Mouse (Mus musculus) midbrain, embryonic 15.5 days (tissue): ENCODE data around the gene Myrfl. TPM values are rescaled to one million over a fixed set of nuclear protein-coding genes. Genes with fewer than 3 reads are reported as not detected.
A peak's percentile ranks its signal among the peaks of the same experiment; 100 is the strongest.

Source experiments
- ATAC-seq: fragments of 200-750 bp; cut with Nextera tagmentation; replicated peaks from 2 replicates; pipeline ENCODE4 v1.8.0; 2017; ENCODE audit warnings: moderate TSS enrichment
- H3K27ac ChIP-seq: fragments of 300-500 bp; sonication (generic); 2 replicates; pipeline ENCODE4 v1.5.1; 2015; ENCODE audit warnings: mild to moderate bottlenecking, inconsistent platforms
- H3K27me3 ChIP-seq: fragments of 300-500 bp; sonication (generic); replicated peaks from 2 replicates; pipeline ENCODE4 v1.6.1; 2015; ENCODE audit warnings: inconsistent platforms
- H3K36me3 ChIP-seq: fragments of 300-500 bp; sonication (generic); replicated peaks from 2 replicates; pipeline ENCODE4 v1.6.1; 2015; ENCODE audit warnings: inconsistent platforms
- H3K4me1 ChIP-seq: fragments of 300-500 bp; sonication (generic); 2 replicates; pipeline ENCODE4 v1.6.1; 2015; ENCODE audit warnings: inconsistent platforms
- H3K4me2 ChIP-seq: fragments of 300-500 bp; sonication (generic); 2 replicates; pipeline ENCODE4 v1.6.1; 2015; ENCODE audit warnings: inconsistent platforms, mild to moderate bottlenecking, moderate library complexity
- H3K4me3 ChIP-seq: fragments of 300-500 bp; sonication (generic); 2 replicates; pipeline ENCODE4 v1.5.1; 2015; ENCODE audit warnings: mild to moderate bottlenecking, inconsistent platforms
- H3K9ac ChIP-seq: fragments of 300-500 bp; sonication (generic); 2 replicates; pipeline ENCODE4 v1.6.1; 2015; ENCODE audit warnings: mild to moderate bottlenecking, inconsistent platforms
- H3K9me3 ChIP-seq: fragments of 300-500 bp; sonication (generic); 2 replicates; pipeline ENCODE4 v1.6.1; 2016; ENCODE audit warnings: inconsistent platforms
- WGBS: fragments of 180-500 bp; shearing (Covaris S2); methylation state at CpG from one replicate; pipeline ENCODE4 v1.1.7; 2015; ENCODE audit warnings: mixed read lengths; 5-methylcytosine and 5-hydroxymethylcytosine counted together
- polyA plus RNA-seq: library from polyadenylated mRNA; unstranded; fragments of >200 nt; fragmentation: Nextera tagmentation; extraction: Ambion mirVana; gene quantifications from 2 replicates; pipeline ENCODE4 v1.2.1, GENCODE M21; 2015

The Myrfl gene
- polyA plus RNA-seq, 1 experiment from 2014 or later: 0.10 TPM

DNA sequence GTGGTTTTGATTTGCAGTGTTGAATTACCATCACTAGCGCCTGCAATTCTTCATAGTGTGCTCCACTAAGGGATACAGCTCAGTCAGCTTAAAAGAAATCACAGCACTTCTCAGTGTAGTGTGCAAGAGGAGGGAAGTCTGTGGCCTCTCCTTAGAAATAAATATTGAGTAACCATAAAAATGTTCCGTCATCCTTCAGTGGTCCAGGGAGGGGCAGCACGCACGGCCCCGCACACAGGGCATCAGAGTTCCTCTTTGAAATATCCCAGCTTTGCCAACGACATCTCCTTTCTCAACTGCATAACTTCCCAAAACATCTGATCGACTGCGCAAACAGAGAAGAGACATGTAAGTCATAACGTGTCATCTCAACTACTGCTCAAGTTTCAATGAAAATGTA is 10.1 kb upstream of the Myrfl start:
- Histone ChIP-seq H3K4me1 (no peaks in the 10 kb centered on the region), H3K9me3 (no peaks in the 10 kb centered on the region), H3K4me3 (no peak overlapping the region), H3K9ac (no peak overlapping the region), H3K36me3 (peaks cover 17% of the 10 kb centered on the region), H3K4me2 (no peak overlapping the region), H3K27ac (no peak overlapping the region), H3K27me3 (no peaks in the 10 kb centered on the region)
- 95% methylated on average over 9 of the region's 9 CpGs for WGBS
- no peak for ATAC-seq

DNA sequence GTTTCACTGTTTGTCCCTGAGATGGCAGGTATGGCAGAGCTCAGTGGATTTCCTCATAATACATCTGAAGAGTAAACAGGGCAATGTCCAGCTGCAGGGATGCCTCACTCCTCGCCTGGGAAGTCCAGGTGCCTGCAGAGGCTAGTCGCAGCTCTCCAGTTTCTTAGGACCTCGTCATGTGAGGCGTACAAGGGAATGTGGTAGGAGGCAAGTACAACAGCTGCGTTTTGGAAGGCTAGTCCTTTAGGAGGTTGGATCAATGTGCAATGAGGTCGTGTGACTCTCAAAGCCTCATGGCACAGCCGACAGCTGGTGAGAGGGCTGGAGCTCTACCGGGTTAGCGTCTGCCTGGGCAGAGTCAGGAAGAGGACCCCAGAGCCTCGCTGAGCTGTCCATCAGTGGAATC is 7.8 kb upstream of the Myrfl start:
- H3K4me3 ChIP-seq: no peak overlapping the region
- no peak overlapping the region for H3K27ac ChIP-seq
- H3K27me3 ChIP-seq: no peaks in the 10 kb centered on the region
- ATAC-seq: no peak
- H3K4me2 ChIP-seq: no peak overlapping the region
- no peaks in the 10 kb centered on the region for H3K9me3 ChIP-seq
- peaks cover 11% of the 10 kb centered on the region for H3K36me3 ChIP-seq
- 87% methylated on average over 10 of the region's 10 CpGs for WGBS
- no peaks in the 10 kb centered on the region for H3K4me1 ChIP-seq
- H3K9ac ChIP-seq: no peak overlapping the region

DNA sequence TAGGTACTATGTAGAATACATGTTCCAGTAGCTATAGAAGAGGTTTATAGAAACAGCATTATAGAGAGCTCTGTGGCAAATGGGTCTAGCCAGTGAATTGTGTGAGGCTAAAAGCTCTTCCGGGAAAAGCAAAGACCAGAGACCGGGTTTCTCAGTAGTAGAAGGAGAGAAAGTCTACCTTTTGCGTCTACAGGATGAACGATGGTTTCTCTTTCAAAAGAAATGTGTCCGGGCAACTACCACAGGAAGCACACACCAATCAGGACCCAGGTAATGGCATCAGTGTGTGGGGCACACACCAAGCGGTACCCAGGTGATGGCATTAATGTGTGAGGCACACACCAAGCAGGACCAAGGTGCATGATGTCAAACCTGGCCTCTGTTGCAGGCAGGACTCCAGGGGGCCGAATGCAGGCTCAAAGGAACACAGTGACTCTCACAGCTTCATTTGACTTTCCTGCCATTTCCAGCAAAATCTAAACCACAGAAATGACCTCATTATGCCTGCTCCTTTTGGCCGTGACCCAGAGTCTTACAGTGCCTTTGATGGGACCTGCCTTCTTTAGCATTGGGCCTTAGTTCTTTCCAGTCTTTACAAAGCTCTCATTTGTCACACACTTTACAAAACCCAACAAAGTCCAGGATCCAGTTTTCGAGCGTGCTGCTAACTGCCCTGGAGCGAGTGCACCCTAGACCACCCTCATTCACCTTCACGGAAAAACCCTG is 1.4 kb downstream of the Myrfl start:
- Histone ChIP-seq H3K27ac (no peak overlapping the region), H3K9ac (no peak overlapping the region), H3K4me3 (no peak overlapping the region), H3K4me1 (no peaks in the 10 kb centered on the region), H3K27me3 (no peaks in the 10 kb centered on the region), H3K9me3 (no peaks in the 10 kb centered on the region), H3K36me3 (no peaks in the 10 kb centered on the region), H3K4me2 (no peak overlapping the region)
- WGBS: 88% methylated on average over 12 of the region's 12 CpGs
- ATAC-seq: no peak

GRCm38 (mm10) chr10:116894540-116894939 is 2.2 kb downstream of the Myrfl start:
- Histone ChIP-seq H3K36me3 (no peaks in the 10 kb centered on the region), H3K4me2 (no peak overlapping the region), H3K4me1 (no peaks in the 10 kb centered on the region), H3K9me3 (no peaks in the 10 kb centered on the region), H3K27ac (no peak overlapping the region), H3K9ac (no peak overlapping the region), H3K27me3 (no peaks in the 10 kb centered on the region), H3K4me3 (no peak overlapping the region)
- 75% methylated on average over 6 of the region's 6 CpGs for WGBS
- ATAC-seq: no peak

DNA sequence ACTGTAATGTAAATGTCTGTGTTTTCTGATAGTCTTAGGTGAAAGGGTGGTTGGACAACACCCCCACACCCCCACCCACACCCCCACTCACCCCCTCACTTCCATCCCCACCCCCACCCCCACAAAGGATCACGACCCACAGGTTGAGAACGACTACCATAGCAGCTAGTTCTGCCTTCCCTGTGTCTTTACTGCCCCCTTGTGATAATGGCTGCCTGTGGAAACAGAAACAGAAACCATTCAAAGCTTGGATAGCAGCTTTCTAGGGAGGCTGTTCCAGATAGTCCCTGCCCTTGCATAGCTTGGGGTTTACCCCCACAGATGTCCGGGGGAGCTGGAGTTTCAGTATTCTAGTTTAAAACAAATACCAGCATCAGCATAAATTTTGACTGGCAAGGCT is 3.0 kb downstream of the Myrfl start:
- no peak overlapping the region for H3K27ac ChIP-seq
- 21% methylated on average over 3 of the region's 3 CpGs for WGBS
- no peak for ATAC-seq
- no peaks in the 10 kb centered on the region for H3K27me3 ChIP-seq
- no peaks in the 10 kb centered on the region for H3K9me3 ChIP-seq
- no peak overlapping the region for H3K4me2 ChIP-seq
- H3K4me1 ChIP-seq: no peaks in the 10 kb centered on the region
- no peak overlapping the region for H3K9ac ChIP-seq
- no peaks in the 10 kb centered on the region for H3K36me3 ChIP-seq
- H3K4me3 ChIP-seq: no peak overlapping the region

- no peaks in the 10 kb centered on the region for H3K4me1 ChIP-seq
- no peaks in the 10 kb centered on the region for H3K9me3 ChIP-seq
- H3K27ac ChIP-seq: no peak overlapping the region
- WGBS: 36% methylated on average over 5 of the region's 5 CpGs
- no peaks in the 10 kb centered on the region for H3K36me3 ChIP-seq
- peak; percentile 67 for ATAC-seq
- no peak overlapping the region for H3K4me3 ChIP-seq
- H3K27me3 ChIP-seq: no peaks in the 10 kb centered on the region
- H3K4me2 ChIP-seq: no peak overlapping the region
- H3K9ac ChIP-seq: no peak overlapping the region
These were observed 6.1 kb downstream of the Myrfl start for GRCm38 (mm10) chr10:116890587-116890986.

GRCm38 (mm10) chr10:116884552-116884951 is 12.2 kb downstream of the Myrfl start:
- no peak overlapping the region for H3K4me3 ChIP-seq
- WGBS: 83% methylated on average over 3 of the region's 3 CpGs
- H3K9me3 ChIP-seq: no peaks in the 10 kb centered on the region
- no peak overlapping the region for H3K9ac ChIP-seq
- H3K36me3 ChIP-seq: no peaks in the 10 kb centered on the region
- no peaks in the 10 kb centered on the region for H3K4me1 ChIP-seq
- no peak for ATAC-seq
- H3K27me3 ChIP-seq: no peaks in the 10 kb centered on the region
- H3K27ac ChIP-seq: no peak overlapping the region
- no peak overlapping the region for H3K4me2 ChIP-seq

DNA sequence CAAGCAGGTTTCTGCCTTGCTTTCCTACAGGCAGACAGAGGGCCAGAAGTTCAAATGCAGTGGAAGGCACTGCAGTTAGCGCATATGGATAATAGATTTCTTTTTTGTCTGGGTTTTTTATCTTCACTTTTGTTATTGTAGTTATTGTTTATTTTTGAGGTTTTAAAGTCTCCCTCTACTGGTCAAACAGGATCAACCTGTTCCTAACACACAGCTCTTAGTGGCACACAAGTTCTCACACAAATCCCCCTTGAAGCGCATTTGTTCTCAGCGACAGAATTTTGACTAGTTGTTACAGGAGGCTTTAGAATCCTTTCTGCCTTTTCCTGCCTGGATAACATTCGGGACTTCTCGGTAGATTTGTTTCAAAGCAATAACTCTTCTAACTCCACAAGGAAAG is 13.2 kb downstream of the Myrfl start:
- Histone ChIP-seq H3K9ac (no peak overlapping the region), H3K4me2 (no peak overlapping the region), H3K36me3 (no peaks in the 10 kb centered on the region), H3K9me3 (no peaks in the 10 kb centered on the region), H3K4me3 (no peak overlapping the region), H3K27ac (no peak overlapping the region), H3K4me1 (no peaks in the 10 kb centered on the region), H3K27me3 (no peaks in the 10 kb centered on the region)
- 74% methylated on average over 5 of the region's 5 CpGs for WGBS
- ATAC-seq: no peak

GRCm38 (mm10) chr10:116877436-116877835 is 19.3 kb downstream of the Myrfl start:
- Histone ChIP-seq H3K9me3 (no peaks in the 10 kb centered on the region), H3K27me3 (no peaks in the 10 kb centered on the region), H3K9ac (no peak overlapping the region), H3K4me2 (no peak overlapping the region), H3K27ac (no peak overlapping the region), H3K4me3 (no peak overlapping the region), H3K36me3 (no peaks in the 10 kb centered on the region), H3K4me1 (no peaks in the 10 kb centered on the region)
- ATAC-seq: no peak
- WGBS: 90% methylated on average over 4 of the region's 4 CpGs

GRCm38 (mm10) chr10:116874490-116874889 is 22.2 kb downstream of the Myrfl start:
- Histone ChIP-seq H3K27ac (no peak overlapping the region), H3K4me1 (no peaks in the 10 kb centered on the region), H3K4me3 (no peak overlapping the region), H3K9ac (no peak overlapping the region), H3K36me3 (no peaks in the 10 kb centered on the region), H3K4me2 (no peak overlapping the region), H3K9me3 (no peaks in the 10 kb centered on the region), H3K27me3 (no peaks in the 10 kb centered on the region)
- no peak for ATAC-seq
- WGBS: 85% methylated on average over 9 of the region's 9 CpGs

GRCm38 (mm10) chr10:116872016-116872410 is 24.7 kb downstream of the Myrfl start:
- H3K9ac ChIP-seq: no peak overlapping the region
- H3K27me3 ChIP-seq: no peaks in the 10 kb centered on the region
- ATAC-seq: no peak
- WGBS: 69% methylated on average over 14 of the region's 14 CpGs
- H3K36me3 ChIP-seq: no peaks in the 10 kb centered on the region
- no peak overlapping the region for H3K4me2 ChIP-seq
- H3K9me3 ChIP-seq: no peaks in the 10 kb centered on the region
- H3K4me3 ChIP-seq: no peak overlapping the region
- H3K27ac ChIP-seq: no peak overlapping the region
- no peaks in the 10 kb centered on the region for H3K4me1 ChIP-seq

DNA sequence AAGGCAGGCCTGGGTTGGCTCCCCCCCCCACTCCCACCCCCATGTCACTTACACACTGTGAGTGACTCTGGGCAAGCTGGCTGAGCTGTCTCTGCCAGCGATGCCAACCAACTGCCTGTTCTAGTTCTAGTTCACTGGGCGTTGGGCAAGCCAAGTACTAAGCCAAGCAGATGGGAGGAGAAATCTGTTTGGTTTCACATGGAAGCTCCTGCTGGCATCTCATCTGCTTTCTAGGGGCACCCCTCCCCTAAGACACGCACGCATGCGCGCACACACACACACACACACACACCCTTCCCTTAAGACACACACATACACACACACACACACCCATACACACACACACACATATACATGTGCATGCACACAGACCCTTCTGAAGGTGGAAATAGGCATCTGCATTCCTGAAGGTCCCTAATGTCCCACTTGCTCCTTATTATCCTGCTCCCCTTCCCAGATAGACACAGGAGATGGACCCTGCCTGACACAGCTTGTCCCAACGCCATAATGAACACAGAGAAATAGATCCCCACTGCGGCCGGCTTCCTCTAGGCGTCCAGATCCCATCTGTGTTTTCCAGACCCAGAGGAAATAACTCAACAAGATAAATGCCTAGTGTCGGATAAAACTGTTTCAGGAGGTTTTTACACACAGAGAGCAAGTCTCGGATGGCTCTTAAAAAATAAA is 25.2 kb downstream of the Myrfl start:
- H3K4me3 ChIP-seq: no peak overlapping the region
- H3K9me3 ChIP-seq: no peaks in the 10 kb centered on the region
- 87% methylated on average over 12 of the region's 12 CpGs for WGBS
- no peak overlapping the region for H3K4me2 ChIP-seq
- no peak overlapping the region for H3K27ac ChIP-seq
- H3K9ac ChIP-seq: no peak overlapping the region
- no peaks in the 10 kb centered on the region for H3K4me1 ChIP-seq
- no peaks in the 10 kb centered on the region for H3K36me3 ChIP-seq
- H3K27me3 ChIP-seq: no peaks in the 10 kb centered on the region
- no peak for ATAC-seq

- Histone ChIP-seq H3K27me3 (no peaks in the 10 kb centered on the region), H3K4me3 (no peak overlapping the region), H3K4me2 (no peak overlapping the region), H3K27ac (no peak overlapping the region), H3K36me3 (no peaks in the 10 kb centered on the region), H3K9me3 (no peaks in the 10 kb centered on the region), H3K9ac (no peak overlapping the region), H3K4me1 (no peaks in the 10 kb centered on the region)
- ATAC-seq: no peak
- 86% methylated on average over 6 of the region's 6 CpGs for WGBS
These were observed 25.9 kb downstream of the Myrfl start for GRCm38 (mm10) chr10:116870819-116871218.
